ENCODE assay signal across 21 mouse cellular contexts in the genomic region with DNA sequence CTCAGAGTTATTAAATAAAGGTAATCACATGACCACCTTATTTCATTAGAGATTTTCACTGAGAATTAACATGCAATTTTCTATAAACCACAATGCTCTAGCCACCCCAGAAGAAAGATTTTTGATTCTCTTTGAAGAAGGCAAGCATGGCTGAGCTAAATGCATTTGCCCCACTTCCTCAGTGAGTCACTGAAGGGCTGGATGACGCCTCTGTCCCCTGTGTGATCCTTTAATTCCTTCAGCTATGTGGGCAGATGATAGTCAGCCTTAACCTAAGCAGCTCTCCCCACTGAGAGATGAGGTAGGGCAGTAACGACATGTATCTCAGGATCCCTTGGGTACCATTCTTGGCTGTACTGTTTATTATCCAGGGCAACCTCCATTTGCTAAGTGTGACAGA.
DNase-seq lines count a peak whose midpoint lies in the region; ATAC-seq lines count a peak whose summit lies in the region.
"Had no signal": no experiment of that assay in that cellular context is flagged by ENCODE, and none has a peak within 500 bp of the region (broad histone marks: within the 10 kb centered on the region; RNA-seq: fewer than 3 reads in every experiment).

No protein-coding gene starts in this region.

- DNase-seq in frontal cortex, postnatal 25 days (ENCODE audit: low spot score in 2 of 2) = no peak
- DNase-seq in 416B (ENCODE audit: low read depth) (peak; percentile 5), MN1 (ENCODE audit: low spot score) (peak; percentile 22)
- DNase-seq in brain, adult 2 months (ENCODE audit: low read depth, low spot score) = peak; percentile 51
- no peak for DNase-seq in layer of hippocampus, adult 18-20 months (ENCODE audit: low spot score in 2 of 2)
- no peak for DNase-seq in urinary bladder, adult 18-20 months (ENCODE audit: low spot score in 2 of 2)
- DNase-seq in left cerebral cortex, postnatal 10 days (ENCODE audit: extremely low spot score in 1 of 2, low spot score in 2 of 2) = no peak
- DNase-seq: adrenal gland, adult 8-10 months; adrenal gland, postnatal 25 days; B cell, adult 2 months; cerebellum, adult 18-20 months; cerebellum, adult 9-10 months; cerebellum, postnatal 14 days; forebrain, postnatal 0 days; gastrocnemius, postnatal 10 days; gastrocnemius, postnatal 36 days; heart, adult 2 months had no signal

- intact Hi-C loops in left cerebral cortex, postnatal 10 days (cut with DNase I) = no loop called here

- ATAC-seq in frontal cortex, adult (ENCODE audit: low TSS enrichment) = 0 out of 2 replicates have a peak, but pooled peaks have one; percentile 46
- ATAC-seq: activated CD4-positive, CD25-positive, alpha-beta regulatory T cell, adult 4 months; forebrain, embryonic 14.5 days; forebrain, postnatal 0 days; intestine, embryonic 15.5 days had no signal

Comparison
In these comparisons a context has a peak if more than half of its experiments do, and no peak if none do; other contexts are left out.
1. DNase-seq: peak in 416B (single experiment), MN1 (single experiment) and brain, adult 2 months (single experiment); none in frontal cortex, postnatal 25 days (0 of 2), layer of hippocampus, adult 18-20 months (0 of 2), urinary bladder, adult 18-20 months (0 of 2) and left cerebral cortex, postnatal 10 days (0 of 2).